Mouse (Mus musculus): ENCODE data around the gene Ccdc194. TPM values are rescaled to one million over a fixed set of nuclear protein-coding genes. Genes with fewer than 3 reads are reported as not detected.

Gene Ccdc194
- total RNA-seq (2021), result not detected
- long read RNA-seq, result 0 reads

GRCm38 (mm10) chr8:71525226-71526050 lies at the start of gene Ccdc194:
Gene Ccdc194, minus strand, starts transcription at chr8:71525711.
- no peak for DNase-seq (ENCODE audit: low spot score in 2 of 2)

- DNase-seq (ENCODE audit: low spot score in 2 of 2), result no peak
Measured at GRCm38 (mm10) chr8:71575020-71575419, 49.5 kb upstream of the Ccdc194 start.

- no peak for DNase-seq (ENCODE audit: low spot score in 2 of 2)
Measured at GRCm38 (mm10) chr8:71574426-71574825, 48.9 kb upstream of the Ccdc194 start.

- DNase-seq (ENCODE audit: low spot score in 2 of 2), result peak; percentile 72 to 88
Measured at GRCm38 (mm10) chr8:71572847-71573633, 47.5 kb upstream of the Ccdc194 start.

- DNase-seq (ENCODE audit: low spot score in 2 of 2), result no peak
Measured at GRCm38 (mm10) chr8:71572077-71572476, 46.6 kb upstream of the Ccdc194 start.

GRCm38 (mm10) chr8:71570291-71570954 lies 44.9 kb upstream of the Ccdc194 start:
- peak; percentile 94 to 98 for DNase-seq (ENCODE audit: low spot score in 2 of 2)

GRCm38 (mm10) chr8:71569366-71570290 lies 44.1 kb upstream of the Ccdc194 start:
- DNase-seq (ENCODE audit: low spot score in 2 of 2), result peak; percentile 91 to 94

- no peak for DNase-seq (ENCODE audit: low spot score in 2 of 2)
Measured at GRCm38 (mm10) chr8:71568941-71569340, 43.4 kb upstream of the Ccdc194 start.

GRCm38 (mm10) chr8:71568387-71568937 lies 43.0 kb upstream of the Ccdc194 start, which contains the start of gene Slc27a1:
Gene Slc27a1, plus strand, starts transcription at chr8:71568882.
- peak; percentile 50 to 76 for DNase-seq (ENCODE audit: low spot score in 2 of 2)

- DNase-seq (ENCODE audit: low spot score in 2 of 2), result no peak
Measured at GRCm38 (mm10) chr8:71567587-71567986, 42.1 kb upstream of the Ccdc194 start.

GRCm38 (mm10) chr8:71566501-71566900 lies 41.0 kb upstream of the Ccdc194 start, which contains the start of gene Nxnl1:
Gene Nxnl1, minus strand, starts transcription at chr8:71566601.
- DNase-seq (ENCODE audit: low spot score in 2 of 2), result no peak

GRCm38 (mm10) chr8:71563992-71564391 lies 38.5 kb upstream of the Ccdc194 start:
- DNase-seq (ENCODE audit: low spot score in 2 of 2), result no peak

- DNase-seq (ENCODE audit: low spot score in 2 of 2), result peak; percentile 40 to 68
Measured at GRCm38 (mm10) chr8:71562751-71563150, 37.2 kb upstream of the Ccdc194 start.

GRCm38 (mm10) chr8:71561401-71561800 lies 35.9 kb upstream of the Ccdc194 start:
- peak; percentile 56 to 71 for DNase-seq (ENCODE audit: low spot score in 2 of 2)

- DNase-seq (ENCODE audit: low spot score in 2 of 2), result no peak
Measured at GRCm38 (mm10) chr8:71560765-71561164, 35.3 kb upstream of the Ccdc194 start.

GRCm38 (mm10) chr8:71560071-71560470 lies 34.6 kb upstream of the Ccdc194 start:
- DNase-seq (ENCODE audit: low spot score in 2 of 2), result no peak

- DNase-seq (ENCODE audit: low spot score in 2 of 2), result no peak
Measured at GRCm38 (mm10) chr8:71558958-71559690, 33.6 kb upstream of the Ccdc194 start.

GRCm38 (mm10) chr8:71558071-71558957 lies 32.8 kb upstream of the Ccdc194 start, which contains the start of gene Tmem221:
Gene Tmem221, minus strand, starts transcription at chr8:71558871.
- DNase-seq (ENCODE audit: low spot score in 2 of 2), result no peak

All from layer of hippocampus, adult 18-20 months (tissue).